Mouse (Mus musculus) erythroblast, embryonic 14.5 days (primary cell): ENCODE results near the gene Zfp618.

ENCODE experiments used
- GATA1 ChIP-seq: IDR thresholded peaks from 2 replicates; pipeline ENCODE4 v1.6.1; 2012; ENCODE audit warnings: low read length, inconsistent platforms, mixed read lengths
- TAL1 ChIP-seq: IDR thresholded peaks from 3 replicates; pipeline ENCODE4 v1.6.1; 2012; ENCODE audit warnings: low read length, inconsistent platforms, mixed read lengths

- TF ChIP-seq GATA1 (no peak), TAL1 (no peak)
Observed at GRCm38 (mm10) chr4:63052662-63053033, 87.3 kb downstream of the Zfp618 start.
